Comparison of ENCODE assay signal across 29 mouse cellular contexts in genomic region chr10:6341572-6341971, GRCm38 (mm10).
DNase-seq lines count a peak whose midpoint lies in the region; ATAC-seq and TF ChIP-seq lines count a peak whose summit lies in the region.
"Had no signal": no experiment of that assay in that cellular context is flagged by ENCODE, and none has a peak within 500 bp of the region (broad histone marks: within the 10 kb centered on the region; RNA-seq: fewer than 3 reads in every experiment).

No protein-coding gene starts in this region.

- H3K4me2 ChIP-seq in hindbrain, embryonic 14.5 days (replicated peaks): no peak overlapping the region
- no peak overlapping the region for H3K4me2 ChIP-seq in neural tube, embryonic 12.5 days (replicated peaks)
- no peak overlapping the region for H3K4me2 ChIP-seq in midbrain, postnatal 0 days (ENCODE audit: low read depth, low read length, poor library complexity, severe bottlenecking)
- H3K4me2 ChIP-seq in stomach, postnatal 0 days (replicated peaks; ENCODE audit: low read depth): no peak overlapping the region
- H3K4me2 ChIP-seq: forebrain, embryonic 15.5 days; heart, embryonic 11.5 days; limb, embryonic 12.5 days; liver, embryonic 15.5 days; lung, embryonic 14.5 days had no signal

- ATAC-seq in hindbrain, embryonic 14.5 days (ENCODE audit: low FRiP score): peak; percentile 46; the same call in 1 of the 2 replicates
- peak; percentile 75 for ATAC-seq in neural tube, embryonic 12.5 days (ENCODE audit: low FRiP score, low read depth)
- no peak for ATAC-seq in midbrain, postnatal 0 days (ENCODE audit: low FRiP score)
- no peak for ATAC-seq in stomach, postnatal 0 days (ENCODE audit: low FRiP score, low TSS enrichment)
- ATAC-seq: activated CD4-positive, CD25-positive, alpha-beta regulatory T cell, adult 4 months; forebrain, embryonic 15.5 days; inflammation-experienced regulatory T-cells, adult 6 months had no signal

- no peak for TF ChIP-seq CTCF in midbrain, postnatal 0 days (IDR thresholded peaks at IDR 0.05)
- no peak for TF ChIP-seq CTCF in stomach, postnatal 0 days (IDR thresholded peaks at IDR 0.05; ENCODE audit: low read depth)

- no peak for TF ChIP-seq EP300 in stomach, postnatal 0 days (optimal IDR thresholded peaks at IDR 0.05)

- H3K27ac ChIP-seq in hindbrain, embryonic 14.5 days: no peak overlapping the region
- no peak overlapping the region for H3K27ac ChIP-seq in hindbrain, embryonic 10.5 days
- H3K27ac ChIP-seq in neural tube, embryonic 12.5 days: no peak overlapping the region
- H3K27ac ChIP-seq in midbrain, postnatal 0 days (ENCODE audit: low read depth, low read length): no peak overlapping the region
- H3K27ac ChIP-seq in stomach, postnatal 0 days (replicated peaks): no peak overlapping the region
- H3K27ac ChIP-seq: forebrain, embryonic 15.5 days; limb, embryonic 12.5 days; liver, embryonic 15.5 days had no signal

- no peak overlapping the region for H3K4me3 ChIP-seq in hindbrain, embryonic 14.5 days (replicated peaks; ENCODE audit: low read length)
- H3K4me3 ChIP-seq in hindbrain, embryonic 10.5 days: no peak overlapping the region
- no peak overlapping the region for H3K4me3 ChIP-seq in neural tube, embryonic 12.5 days
- H3K4me3 ChIP-seq in midbrain, postnatal 0 days (ENCODE audit: low read depth, low read length): no peak overlapping the region
- H3K4me3 ChIP-seq in stomach, postnatal 0 days (ENCODE audit: low read depth, low read length): no peak overlapping the region
- H3K4me3 ChIP-seq: forebrain, embryonic 15.5 days; limb, embryonic 12.5 days; liver, embryonic 15.5 days; myocyte had no signal

- peak; percentile 28 for DNase-seq in hindbrain, embryonic 14.5 days (ENCODE audit: low spot score)
- no peak for DNase-seq in hindbrain, embryonic 10.5 days (ENCODE audit: low spot score)
- no peak for DNase-seq in neural tube, embryonic 10.5 days (ENCODE audit: extremely low spot score, low spot score)
- peak; percentile 56 for DNase-seq in midbrain, postnatal 0 days (ENCODE audit: low spot score)
- peak; percentile 45 for DNase-seq in retina, postnatal 1 day
- no peak for DNase-seq in stomach, postnatal 0 days (ENCODE audit: low spot score)
- no peak for DNase-seq in adrenal gland, adult 2 months
- DNase-seq: adrenal gland, adult 8-10 months; B cell, adult 2 months; cerebellum, adult 18-20 months; cerebellum, postnatal 36 days; gastrocnemius, postnatal 36 days; heart, adult 18-20 months; heart, postnatal 36 days; kidney, adult 11 months; kidney, postnatal 14 days; layer of hippocampus, adult 9-11 months; lung, embryonic 14.5 days; lung, postnatal 14 days; right cerebral cortex, postnatal 14 days; thymus, postnatal 14 days had no signal

- H3K36me3 ChIP-seq in hindbrain, embryonic 14.5 days (replicated peaks; ENCODE audit: control insufficient read depth, insufficient read depth): no peaks in the 10 kb centered on the region
- H3K36me3 ChIP-seq in hindbrain, embryonic 10.5 days: no peaks in the 10 kb centered on the region
- H3K36me3 ChIP-seq in neural tube, embryonic 12.5 days: no peaks in the 10 kb centered on the region
- no peaks in the 10 kb centered on the region for H3K36me3 ChIP-seq in midbrain, postnatal 0 days (ENCODE audit: insufficient read depth, low read length)
- no peaks in the 10 kb centered on the region for H3K36me3 ChIP-seq in stomach, postnatal 0 days (ENCODE audit: control insufficient read depth, insufficient read depth, low read length)
- H3K36me3 ChIP-seq: forebrain, embryonic 15.5 days; limb, embryonic 12.5 days; liver, embryonic 15.5 days had no signal

- H3K9ac ChIP-seq in hindbrain, embryonic 14.5 days: no peak overlapping the region
- H3K9ac ChIP-seq in neural tube, embryonic 12.5 days: no peak overlapping the region
- no peak overlapping the region for H3K9ac ChIP-seq in midbrain, postnatal 0 days (replicated peaks; ENCODE audit: low read length, poor library complexity, severe bottlenecking)
- H3K9ac ChIP-seq in stomach, postnatal 0 days (ENCODE audit: low read length): no peak overlapping the region
- H3K9ac ChIP-seq: forebrain, embryonic 15.5 days; limb, embryonic 12.5 days; liver, embryonic 15.5 days; lung, embryonic 14.5 days had no signal

- H3K4me1 ChIP-seq in hindbrain, embryonic 14.5 days (replicated peaks; ENCODE audit: control insufficient read depth, insufficient read depth, low read length): no peaks in the 10 kb centered on the region
- no peaks in the 10 kb centered on the region for H3K4me1 ChIP-seq in hindbrain, embryonic 10.5 days (replicated peaks)
- H3K4me1 ChIP-seq in neural tube, embryonic 12.5 days: no peaks in the 10 kb centered on the region
- no peaks in the 10 kb centered on the region for H3K4me1 ChIP-seq in midbrain, postnatal 0 days (ENCODE audit: insufficient read depth, low read length)
- H3K4me1 ChIP-seq in stomach, postnatal 0 days (replicated peaks; ENCODE audit: control insufficient read depth, insufficient read depth): no peaks in the 10 kb centered on the region
- H3K4me1 ChIP-seq: forebrain, embryonic 15.5 days; limb, embryonic 12.5 days; liver, embryonic 15.5 days had no signal

- no peaks in the 10 kb centered on the region for H3K9me3 ChIP-seq in hindbrain, embryonic 14.5 days (ENCODE audit: control insufficient read depth, low read length)
- no peaks in the 10 kb centered on the region for H3K9me3 ChIP-seq in hindbrain, embryonic 10.5 days
- H3K9me3 ChIP-seq in neural tube, embryonic 12.5 days: no peaks in the 10 kb centered on the region
- H3K9me3 ChIP-seq in midbrain, postnatal 0 days (ENCODE audit: low read length): no peaks in the 10 kb centered on the region
- no peaks in the 10 kb centered on the region for H3K9me3 ChIP-seq in stomach, postnatal 0 days (ENCODE audit: control insufficient read depth, low read length)
- H3K9me3 ChIP-seq: forebrain, embryonic 15.5 days; limb, embryonic 12.5 days; liver, embryonic 15.5 days had no signal

- 59% methylated on average over 8 of the region's 8 CpGs for WGBS in hindbrain, embryonic 14.5 days
- 89% methylated on average over 8 of the region's 8 CpGs for WGBS in hindbrain, embryonic 10.5 days
- WGBS in neural tube, embryonic 12.5 days: 74% methylated on average over 8 of the region's 8 CpGs
- WGBS in midbrain, postnatal 0 days: 61% methylated on average over 8 of the region's 8 CpGs
- WGBS in stomach, postnatal 0 days: 82% methylated on average over 8 of the region's 8 CpGs

- no peaks in the 10 kb centered on the region for H3K27me3 ChIP-seq in hindbrain, embryonic 14.5 days (ENCODE audit: control insufficient read depth, insufficient read depth, low read length)
- H3K27me3 ChIP-seq in hindbrain, embryonic 10.5 days (ENCODE audit: insufficient read depth, poor library complexity, severe bottlenecking): no peaks in the 10 kb centered on the region
- H3K27me3 ChIP-seq in neural tube, embryonic 12.5 days (replicated peaks): no peaks in the 10 kb centered on the region
- no peaks in the 10 kb centered on the region for H3K27me3 ChIP-seq in midbrain, postnatal 0 days (ENCODE audit: insufficient read depth, low read length)
- H3K27me3 ChIP-seq in stomach, postnatal 0 days (ENCODE audit: control insufficient read depth, insufficient read depth, low read length): no peaks in the 10 kb centered on the region
- H3K27me3 ChIP-seq: forebrain, embryonic 15.5 days; limb, embryonic 12.5 days; liver, embryonic 15.5 days had no signal

Comparison
In these comparisons a context has a peak if more than half of its experiments do, and no peak if none do; other contexts are left out.
1. DNase-seq: peak in hindbrain, embryonic 14.5 days (single experiment), midbrain, postnatal 0 days (single experiment) and retina, postnatal 1 day (single experiment); none in hindbrain, embryonic 10.5 days (single experiment), neural tube, embryonic 10.5 days (single experiment), stomach, postnatal 0 days (single experiment) and adrenal gland, adult 2 months (single experiment).
2. ATAC-seq: peak in hindbrain, embryonic 14.5 days (single experiment) and neural tube, embryonic 12.5 days (single experiment); none in midbrain, postnatal 0 days (single experiment) and stomach, postnatal 0 days (single experiment).